Mouse (Mus musculus) embryonic stem cell, embryonic (primary cell): ENCODE data around the gene Fhit.

Source experiments
- CTCF ChIA-PET, 4 experiments: fragments of 300-600 bp in 2 of 4; fragments of 350-600 bp in 2 of 4; sonication (Branson Sonifier 250); formaldehyde crosslinking; loops; one replicate each; lab custom pipeline; 2022; ENCODE audit warnings: inconsistent platforms in 2 of 4; lab: Charles Lee
- POLR2A ChIA-PET, 4 experiments: fragments of 300-600 bp in 2 of 4; fragments of 350-600 bp in 2 of 4; sonication (Branson Sonifier 250); formaldehyde crosslinking; loops; one replicate each; lab custom pipeline; 2022; ENCODE audit warnings: antibody characterized with exemption in 4 of 4, inconsistent platforms in 1 of 4; lab: Charles Lee

The Fhit gene

DNA sequence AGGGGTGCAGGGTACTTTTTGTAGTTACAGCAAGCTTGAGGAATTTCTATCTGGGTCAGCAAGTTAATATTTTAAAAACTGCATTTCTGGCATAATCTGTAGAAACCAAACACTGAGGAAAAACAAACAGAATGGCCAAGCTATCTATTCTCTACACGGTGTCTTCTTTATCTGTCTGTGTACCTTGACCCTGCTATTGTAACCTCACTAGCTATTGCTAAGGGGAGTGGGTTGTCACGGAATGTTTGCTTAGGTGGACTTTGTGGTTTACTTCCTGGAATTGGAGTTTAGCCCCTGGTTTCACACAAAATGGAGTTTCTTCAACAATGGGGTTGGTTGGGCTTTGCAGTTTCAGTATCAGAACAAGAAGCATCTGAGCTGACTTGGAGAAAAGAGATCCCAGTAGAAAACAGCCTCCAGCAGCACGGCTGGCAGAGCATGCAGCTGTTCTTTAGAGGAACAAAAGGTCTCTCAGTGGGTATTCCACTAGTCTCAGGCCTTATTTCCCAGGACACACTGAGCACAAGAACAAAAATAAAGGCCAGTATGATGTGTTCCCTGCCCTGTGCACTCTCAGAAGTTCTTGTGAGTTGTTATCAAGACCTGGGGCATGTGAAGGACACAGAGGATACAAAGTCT, 1540.8 kb downstream of the Fhit start:
- CTCF ChIA-PET = no interaction called here
- POLR2A ChIA-PET = interaction anchor here in 1 of 4 experiments (0.7 kb wide), 1 partner anchor 22 kb away, joined by 3 read pairs; no protein-coding TSS in a partner anchor

- ChIA-PET POLR2A (no interaction called here), CTCF (no interaction called here)
Observed at GRCm38 (mm10) chr14:9619840-9620239, 1542.0 kb downstream of the Fhit start.

GRCm38 (mm10) chr14:9613126-9613525, 1548.7 kb downstream of the Fhit start:
- POLR2A ChIA-PET = no interaction called here
- CTCF ChIA-PET = no interaction called here

DNA sequence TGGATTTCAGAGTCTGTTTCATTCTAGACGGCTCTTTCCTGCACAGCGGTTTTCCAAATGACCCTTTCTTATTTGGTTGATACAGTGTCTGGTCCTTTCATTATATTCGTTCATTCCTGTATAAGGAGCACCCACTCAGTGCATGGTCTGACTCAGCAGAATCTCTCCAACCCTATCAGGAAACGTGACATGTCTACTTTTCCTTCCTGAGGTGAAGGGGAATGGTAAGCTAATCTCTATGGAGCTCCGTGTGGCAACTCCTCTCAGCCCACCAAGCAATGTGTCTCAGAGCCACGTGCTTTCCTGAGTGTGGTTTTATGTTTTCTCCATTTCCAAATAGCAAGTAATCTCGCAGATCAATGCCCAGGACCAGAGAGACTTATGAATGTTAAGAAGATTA, 1552.7 kb downstream of the Fhit start:
- ChIA-PET CTCF (no interaction called here), POLR2A (no interaction called here)

DNA sequence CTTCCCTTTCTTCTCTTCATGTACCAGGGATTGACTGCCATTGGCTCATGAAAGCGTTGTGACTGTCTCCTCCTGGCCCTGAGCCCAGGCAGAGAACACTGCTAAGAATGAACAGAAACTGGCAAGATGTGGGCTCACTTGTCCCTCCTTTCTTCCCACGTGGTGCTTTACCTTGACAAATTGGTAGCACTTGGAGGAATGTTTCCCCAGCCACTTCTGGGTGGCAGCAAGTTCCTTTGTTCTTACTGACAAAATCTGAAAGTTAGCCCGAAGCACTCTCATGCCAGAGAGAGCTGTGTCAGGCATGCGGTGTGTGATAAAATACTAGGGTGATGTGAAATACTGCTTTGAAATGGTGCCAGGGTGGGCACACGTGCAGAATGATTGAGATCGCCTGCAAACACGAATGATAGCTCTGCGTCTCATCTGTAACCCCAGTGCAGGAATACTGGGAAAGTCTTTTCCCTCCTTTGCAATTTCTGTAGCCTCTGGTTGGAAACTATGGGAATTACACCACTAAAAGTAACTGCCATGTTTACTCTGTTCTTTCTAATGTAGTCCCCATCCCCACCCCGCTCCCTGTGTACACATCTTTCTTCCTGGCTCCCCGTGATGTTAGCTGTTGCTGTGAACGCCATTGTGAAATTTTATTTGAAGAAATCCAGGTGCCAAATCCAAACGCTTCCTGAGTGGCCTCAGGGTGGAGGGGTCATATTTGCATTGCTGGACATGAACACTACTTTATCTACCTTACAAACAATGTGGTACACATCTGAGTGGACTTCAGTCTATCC, 1555.1 kb downstream of the Fhit start:
- ChIA-PET POLR2A (no interaction called here), CTCF (no interaction called here)

GRCm38 (mm10) chr14:9600271-9600670, 1561.6 kb downstream of the Fhit start:
- POLR2A ChIA-PET = no interaction called here
- CTCF ChIA-PET = no interaction called here

DNA sequence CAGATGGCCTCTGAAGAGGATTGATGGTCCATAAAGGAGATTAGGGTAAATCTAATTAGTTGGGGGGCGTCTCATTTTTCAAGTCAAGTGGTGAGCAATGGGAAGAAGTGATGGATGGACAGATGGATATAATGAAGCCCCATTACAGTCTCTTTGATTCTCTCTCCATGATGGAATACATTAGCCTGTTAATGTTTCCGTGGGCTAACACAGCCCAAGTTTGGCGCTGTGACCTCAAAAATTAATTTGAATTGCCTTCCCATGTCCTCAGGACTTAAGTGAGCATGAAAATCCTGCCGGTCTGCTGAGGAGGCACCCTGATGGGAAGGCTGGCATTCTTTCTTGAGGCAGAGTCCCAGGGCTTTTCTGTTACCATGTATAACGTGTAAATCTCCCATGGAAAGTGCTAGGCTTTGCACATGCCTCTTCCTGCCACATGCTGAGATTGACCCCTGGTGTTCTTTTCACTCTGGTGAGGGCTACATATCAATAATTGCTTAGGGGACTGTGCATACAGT, 1564.3 kb downstream of the Fhit start:
- POLR2A ChIA-PET = interaction anchor here in 1 of 4 experiments (0.7 kb wide), 1 partner anchor 205 kb away, joined by 4 read pairs; no protein-coding TSS in a partner anchor
- CTCF ChIA-PET = interaction anchor here in 1 of 4 experiments (0.7 kb wide), 1 partner anchor 86 kb away, joined by 4 read pairs; no protein-coding TSS in a partner anchor

DNA sequence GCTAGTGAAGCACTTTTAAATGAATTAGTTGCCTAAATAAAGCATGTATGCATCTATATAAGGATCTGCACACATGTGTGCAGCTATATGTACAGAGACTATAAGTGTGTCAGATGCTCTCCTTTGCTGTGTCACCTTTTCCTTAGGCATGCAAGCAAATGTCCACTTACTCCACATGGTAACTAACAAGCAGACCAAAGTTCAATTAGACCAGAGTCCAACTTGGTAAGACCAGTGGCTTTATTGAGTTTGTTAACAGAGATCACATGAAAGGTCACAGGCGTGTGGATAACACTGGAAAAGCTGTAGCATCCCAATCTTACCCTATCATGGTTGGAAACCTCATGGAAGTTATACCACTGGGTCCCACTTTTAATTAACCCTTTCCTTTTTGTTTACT, 1572.7 kb downstream of the Fhit start:
- POLR2A ChIA-PET = no interaction called here
- CTCF ChIA-PET = no interaction called here

DNA sequence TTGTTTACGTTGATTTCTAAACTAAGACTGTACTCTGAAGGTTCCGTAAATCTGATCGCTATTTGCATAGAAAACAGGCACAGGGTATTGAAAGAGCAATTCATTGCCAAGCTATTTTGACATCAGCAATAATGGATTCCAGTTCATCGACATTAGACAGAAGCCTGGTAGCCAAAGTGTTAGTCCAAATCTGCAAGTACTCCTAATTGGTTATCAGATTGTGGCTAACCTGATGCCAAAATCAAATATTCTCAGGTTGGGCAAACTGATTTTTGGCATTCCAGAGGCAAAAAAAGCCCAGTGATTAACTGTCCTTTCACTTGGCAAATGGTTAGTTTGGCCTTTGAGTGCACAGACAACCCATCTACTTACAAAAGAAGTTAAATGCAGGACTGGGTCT, 1573.9 kb downstream of the Fhit start:
- POLR2A ChIA-PET = no interaction called here
- CTCF ChIA-PET = no interaction called here

DNA sequence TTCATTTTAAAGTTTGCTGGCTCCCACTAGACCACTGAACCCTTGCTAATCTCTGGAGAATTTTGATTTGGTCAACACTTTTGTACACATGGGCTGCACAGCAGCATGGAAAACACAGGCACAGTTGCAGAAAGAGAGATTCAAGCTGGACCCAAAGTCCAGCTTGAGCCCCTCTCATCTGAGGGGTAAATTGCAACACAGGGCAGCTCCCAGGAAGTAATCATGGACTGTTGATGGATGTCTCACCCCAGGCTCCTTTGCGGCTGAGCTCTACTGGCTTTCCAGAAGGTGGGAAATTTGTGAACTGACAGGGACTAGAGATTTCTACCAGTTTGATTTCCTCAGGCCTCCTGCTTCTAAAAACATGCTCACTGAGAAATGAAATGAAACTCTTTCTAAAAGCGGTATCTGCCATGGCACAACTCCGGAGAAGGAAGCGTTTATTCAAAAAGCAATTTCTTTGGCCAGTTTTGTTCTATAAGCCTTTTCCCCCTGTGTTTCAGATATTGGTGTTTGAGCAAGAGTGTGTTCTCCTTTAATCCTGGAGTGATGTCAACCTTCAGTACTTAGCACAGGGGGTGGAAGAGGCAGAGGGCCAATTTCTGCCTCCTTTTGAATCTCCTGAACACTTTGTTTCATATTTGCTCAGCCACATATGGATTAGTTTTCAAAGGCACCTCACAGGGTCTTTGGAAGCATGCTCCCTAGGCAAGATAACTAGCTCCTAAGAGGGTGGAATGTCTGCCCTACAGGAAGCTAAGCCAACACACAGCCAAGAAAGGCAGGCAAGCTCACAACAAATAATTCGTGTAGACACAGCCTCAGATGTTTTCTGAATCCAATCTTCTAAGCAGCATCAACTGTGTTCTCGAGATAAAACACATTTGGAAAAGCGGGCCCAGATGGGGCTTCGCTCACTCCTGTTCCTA, 1578.3 kb downstream of the Fhit start:
- ChIA-PET CTCF (no interaction called here), POLR2A (no interaction called here)

DNA sequence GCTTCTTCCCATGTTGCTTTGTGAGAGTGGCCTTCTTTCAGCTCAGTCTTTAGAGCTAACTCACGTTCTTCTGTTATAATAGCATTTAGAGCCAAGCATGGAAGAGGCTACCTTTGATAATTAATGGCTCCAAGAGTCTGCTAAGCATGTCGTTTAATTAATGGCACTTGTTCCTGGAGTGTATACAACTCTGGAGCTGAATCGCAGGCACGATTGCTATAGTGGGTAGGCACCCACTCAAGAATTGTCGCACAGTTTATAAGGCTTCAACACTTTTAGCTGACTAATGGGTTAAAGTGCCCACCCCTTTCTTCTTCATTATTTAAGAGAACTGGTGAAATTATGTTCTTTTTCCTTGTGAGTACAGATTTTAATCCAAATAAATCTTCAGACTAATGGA, 1605.5 kb downstream of the Fhit start:
- POLR2A ChIA-PET = no interaction called here
- CTCF ChIA-PET = no interaction called here

DNA sequence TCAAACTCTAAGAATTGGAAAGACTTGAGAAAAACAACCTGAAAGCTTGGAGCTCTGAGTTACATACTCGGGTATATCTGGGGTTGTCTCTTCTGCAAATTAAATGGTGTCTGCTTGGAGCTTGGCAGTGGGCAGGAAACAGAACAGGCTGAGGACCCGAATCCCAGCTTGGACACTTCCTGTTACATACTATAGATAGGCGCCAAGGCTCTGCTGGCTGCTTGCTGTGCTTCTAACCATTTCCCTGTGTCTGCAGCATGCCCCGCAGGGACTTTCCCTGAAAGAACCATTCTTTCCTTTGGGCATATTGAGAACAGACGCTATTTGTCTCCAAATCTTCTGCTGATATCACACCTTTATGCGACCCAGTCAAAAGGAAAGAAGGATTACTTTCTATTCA, 1606.0 kb downstream of the Fhit start:
- ChIA-PET CTCF (no interaction called here), POLR2A (no interaction called here)

- POLR2A ChIA-PET = no interaction called here
- CTCF ChIA-PET = no interaction called here
Observed at GRCm38 (mm10) chr14:9552149-9552548, 1609.7 kb downstream of the Fhit start.

GRCm38 (mm10) chr14:9547952-9548351, 1613.9 kb downstream of the Fhit start:
- ChIA-PET CTCF (no interaction called here), POLR2A (no interaction called here)

- CTCF ChIA-PET = no interaction called here
- POLR2A ChIA-PET = no interaction called here
Observed at GRCm38 (mm10) chr14:9544364-9544763, 1617.5 kb downstream of the Fhit start.

- CTCF ChIA-PET = no interaction called here
- POLR2A ChIA-PET = interaction anchor here in 2 of 4 experiments (0.7 to 1.3 kb wide), 2 partner anchors 15 to 522 kb away, joined by 3 read pairs; no protein-coding TSS in a partner anchor
Observed at GRCm38 (mm10) chr14:9535491-9535890, 1626.3 kb downstream of the Fhit start.

DNA sequence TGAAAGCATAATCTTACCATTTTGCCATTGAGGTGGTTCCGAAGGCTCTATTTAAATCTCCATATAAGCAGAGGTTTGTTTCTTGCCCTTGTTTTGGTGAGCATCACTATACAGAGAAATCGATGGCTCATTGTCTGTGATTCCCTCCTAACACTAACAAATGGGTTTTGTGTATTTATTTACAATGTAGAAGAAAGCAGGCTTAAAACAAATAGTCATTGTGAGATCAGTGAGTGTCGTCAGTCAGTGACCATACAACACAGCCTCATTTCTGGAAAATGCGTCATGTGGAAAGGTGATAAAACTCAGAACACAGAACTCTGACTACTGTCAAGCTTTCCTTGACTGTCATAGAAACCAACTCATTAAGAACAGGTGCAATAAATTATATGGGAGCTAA, 1632.6 kb downstream of the Fhit start:
- CTCF ChIA-PET = no interaction called here
- POLR2A ChIA-PET = no interaction called here

GRCm38 (mm10) chr14:9526136-9526535, 1635.7 kb downstream of the Fhit start:
- POLR2A ChIA-PET = no interaction called here
- CTCF ChIA-PET = no interaction called here

- ChIA-PET POLR2A (no interaction called here), CTCF (no interaction called here)
Observed at GRCm38 (mm10) chr14:9517651-9518050, 1644.2 kb downstream of the Fhit start.

DNA sequence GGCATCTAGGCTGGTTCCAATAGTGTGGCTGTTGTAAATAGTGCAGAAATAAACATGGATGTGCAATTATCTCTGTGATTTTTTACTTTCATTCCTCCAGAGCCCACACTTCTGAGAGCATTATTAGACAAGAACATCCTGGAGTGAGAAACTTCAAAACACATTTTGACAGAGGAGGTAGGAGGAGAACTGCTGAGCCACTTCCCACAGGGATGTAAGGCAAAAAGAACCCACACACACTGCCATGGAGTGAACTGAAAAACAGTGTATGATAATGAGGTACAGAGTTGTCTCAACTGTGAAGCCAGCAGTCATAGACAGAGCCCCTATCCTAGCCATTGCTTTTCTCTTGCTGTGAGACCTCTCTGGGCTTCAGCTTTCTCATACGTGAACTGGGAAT, 1652.2 kb downstream of the Fhit start:
- ChIA-PET POLR2A (no interaction called here), CTCF (no interaction called here)
